Mouse (Mus musculus): ENCODE measurements around the gene Itgam.

The Itgam gene

GRCm38 (mm10) chr7:128057860-128058259, 4.6 kb upstream of the Itgam start:
- DNase-seq (ENCODE audit: low spot score) = no peak

GRCm38 (mm10) chr7:128058576-128058975, 3.9 kb upstream of the Itgam start:
- no peak for DNase-seq (ENCODE audit: low spot score)

DNA sequence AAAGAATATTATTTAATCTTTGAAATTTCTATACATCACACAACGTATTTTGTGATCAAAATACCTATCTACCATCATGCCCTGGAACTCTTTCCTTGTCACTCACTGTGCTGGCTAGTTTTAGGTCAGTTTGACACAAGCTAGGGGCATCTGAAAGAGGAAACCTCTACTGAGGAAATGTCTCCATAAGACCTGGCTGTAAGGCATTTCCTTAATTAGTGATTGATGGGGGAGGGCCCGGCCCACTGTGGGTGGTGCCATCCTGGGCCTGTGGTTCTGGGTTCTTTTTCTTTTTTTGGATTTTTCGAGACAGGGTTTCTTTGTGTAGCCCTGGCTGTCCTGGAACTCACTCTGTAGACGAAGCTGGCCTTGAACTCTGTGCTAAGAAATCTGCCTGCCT, 3.3 kb upstream of the Itgam start:
- no peak for DNase-seq (ENCODE audit: low spot score)

- no peak for DNase-seq (ENCODE audit: low spot score)
Measured at GRCm38 (mm10) chr7:128063211-128063781, 856 bp downstream of the Itgam start.

GRCm38 (mm10) chr7:128065547-128065946, 3.1 kb downstream of the Itgam start:
- DNase-seq (ENCODE audit: low spot score) = no peak

- DNase-seq (ENCODE audit: low spot score) = no peak
Measured at GRCm38 (mm10) chr7:128067847-128068246, 5.4 kb downstream of the Itgam start.

- no peak for DNase-seq (ENCODE audit: low spot score)
Measured at GRCm38 (mm10) chr7:128069844-128070243, 7.4 kb downstream of the Itgam start.

- DNase-seq (ENCODE audit: low spot score) = no peak
Measured at GRCm38 (mm10) chr7:128071816-128072215, 9.4 kb downstream of the Itgam start.

- DNase-seq (ENCODE audit: low spot score) = no peak
Measured at GRCm38 (mm10) chr7:128080012-128080411, 17.6 kb downstream of the Itgam start.

DNA sequence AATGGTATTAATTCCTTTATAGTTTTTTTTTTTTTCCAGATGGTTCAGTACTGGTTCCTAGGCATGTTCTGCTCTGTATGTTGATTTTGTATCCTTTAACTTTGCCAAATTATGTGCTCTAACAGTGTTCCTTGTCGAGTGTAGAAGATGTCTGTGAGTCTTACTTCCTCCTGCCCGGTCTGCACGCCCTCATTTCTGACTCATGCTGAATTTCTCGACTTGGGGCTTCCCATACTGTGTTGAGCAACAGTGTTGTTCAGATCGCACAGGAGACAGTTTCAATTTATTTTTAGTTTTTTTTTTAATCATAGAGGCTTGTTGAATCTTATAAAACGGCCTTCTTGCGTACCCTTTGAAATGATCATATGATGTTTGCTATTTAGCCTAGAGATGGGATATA, 26.7 kb downstream of the Itgam start:
- DNase-seq (ENCODE audit: low spot score) = no peak

DNA sequence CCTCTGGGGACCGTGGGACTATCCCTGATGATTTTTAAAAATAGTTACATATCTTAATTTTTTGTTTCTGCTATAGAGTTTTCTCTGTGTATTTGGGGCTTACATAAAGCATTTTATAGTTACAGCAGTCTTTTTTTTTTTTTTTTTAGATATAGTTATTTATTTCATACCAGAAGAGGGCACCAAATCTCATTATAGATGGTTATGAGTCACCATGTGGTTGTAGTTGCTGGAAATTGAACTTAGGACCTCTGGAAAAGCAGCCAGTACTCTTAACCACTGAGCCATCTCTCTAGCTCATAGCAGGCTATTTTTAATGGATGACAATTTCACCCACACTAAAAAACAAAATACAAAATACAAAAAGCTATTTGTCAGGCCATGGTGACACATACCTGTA, 35.7 kb downstream of the Itgam start:
- peak; percentile 9 for DNase-seq (ENCODE audit: low spot score)

DNA sequence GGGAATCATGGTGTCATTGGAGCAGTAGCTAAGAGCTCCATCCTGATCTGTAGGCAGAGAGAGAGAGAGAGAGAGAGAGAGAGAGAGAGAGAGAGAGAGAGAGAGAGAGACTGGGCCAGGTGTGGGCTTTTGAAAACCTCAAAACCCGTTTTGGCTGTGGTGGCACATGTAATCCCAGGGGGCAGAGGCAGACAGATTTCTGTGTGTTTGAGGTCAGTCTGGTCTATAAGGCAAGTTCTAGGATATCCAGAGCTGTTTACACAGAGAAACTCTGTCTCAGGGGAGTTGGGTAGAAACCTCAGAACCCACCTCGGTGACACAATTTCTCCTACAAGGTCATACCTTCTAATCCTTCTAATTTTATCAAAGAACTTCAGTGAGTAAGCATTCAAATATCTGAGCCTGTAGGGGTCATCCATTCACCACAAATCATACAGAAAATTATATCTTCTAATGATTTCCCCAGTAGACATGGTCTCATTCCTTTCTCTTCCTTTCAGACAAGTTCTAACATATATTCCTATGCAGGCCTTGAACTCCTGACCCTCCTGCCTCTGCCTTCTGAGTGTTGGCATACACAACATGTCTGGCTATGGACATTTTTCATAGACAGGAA, 38.4 kb downstream of the Itgam start:
- DNase-seq (ENCODE audit: low spot score) = no peak

DNA sequence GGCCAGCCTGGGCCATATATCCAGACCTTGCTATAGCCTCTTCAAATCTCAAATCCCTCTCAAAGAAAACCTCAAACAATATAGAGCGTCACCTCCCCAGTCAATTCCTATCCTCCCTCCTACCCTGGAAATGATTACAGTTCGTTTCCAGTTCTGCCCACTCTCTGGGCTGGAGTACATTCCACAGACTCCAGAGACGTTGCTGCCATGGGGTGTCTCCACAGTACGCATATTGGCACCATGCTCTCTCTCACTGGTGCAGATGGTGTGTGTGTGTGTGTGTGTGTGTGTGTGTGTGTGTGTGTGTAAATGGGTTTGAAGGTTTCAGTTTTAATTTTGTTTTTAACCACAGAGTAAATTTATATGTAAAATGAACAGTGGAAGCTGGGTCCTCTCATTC, 42.8 kb downstream of the Itgam start:
- DNase-seq (ENCODE audit: low spot score) = no peak

DNA sequence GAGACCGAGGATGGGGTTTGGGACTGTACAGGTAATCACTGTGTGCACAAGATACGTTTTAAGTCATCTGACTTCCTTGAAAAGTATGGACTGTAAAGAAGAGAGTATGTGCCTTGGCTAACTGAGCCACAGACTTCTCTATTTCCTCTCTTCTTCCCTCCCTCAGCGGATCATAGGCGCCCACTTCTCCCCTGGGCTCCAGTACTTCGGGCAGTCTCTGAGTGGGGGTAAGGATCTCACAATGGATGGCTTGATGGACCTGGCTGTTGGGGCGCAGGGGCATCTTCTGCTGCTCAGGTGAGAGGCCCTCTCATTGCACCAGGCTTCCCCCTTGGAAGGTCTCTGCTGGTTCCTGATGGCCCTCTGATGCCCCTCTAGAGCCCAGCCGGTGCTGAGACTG, 45.0 kb downstream of the Itgam start:
- DNase-seq (ENCODE audit: low spot score) = no peak

DNA sequence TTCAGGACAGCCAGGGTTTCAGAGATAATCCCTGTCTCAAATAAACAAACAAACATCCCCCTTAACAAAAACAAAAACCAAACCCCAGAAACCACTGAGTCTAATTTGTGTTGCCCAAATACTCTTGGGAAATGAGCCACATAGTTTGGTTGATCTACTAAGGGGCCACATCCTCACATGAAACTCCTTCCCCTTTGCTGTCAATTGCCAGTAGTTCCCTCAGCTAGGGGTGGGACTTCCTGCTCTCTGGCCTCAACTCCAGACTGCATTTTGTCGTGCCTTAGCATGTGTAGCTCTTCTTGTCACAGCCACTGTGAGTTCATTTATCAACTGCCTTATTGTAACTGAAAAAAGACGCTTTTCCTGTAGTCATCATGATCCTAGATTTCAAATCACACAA, 47.9 kb downstream of the Itgam start:
- DNase-seq (ENCODE audit: low spot score) = no peak

- no peak for DNase-seq (ENCODE audit: low spot score)
Measured at GRCm38 (mm10) chr7:128112131-128112530, 49.7 kb downstream of the Itgam start.

DNA sequence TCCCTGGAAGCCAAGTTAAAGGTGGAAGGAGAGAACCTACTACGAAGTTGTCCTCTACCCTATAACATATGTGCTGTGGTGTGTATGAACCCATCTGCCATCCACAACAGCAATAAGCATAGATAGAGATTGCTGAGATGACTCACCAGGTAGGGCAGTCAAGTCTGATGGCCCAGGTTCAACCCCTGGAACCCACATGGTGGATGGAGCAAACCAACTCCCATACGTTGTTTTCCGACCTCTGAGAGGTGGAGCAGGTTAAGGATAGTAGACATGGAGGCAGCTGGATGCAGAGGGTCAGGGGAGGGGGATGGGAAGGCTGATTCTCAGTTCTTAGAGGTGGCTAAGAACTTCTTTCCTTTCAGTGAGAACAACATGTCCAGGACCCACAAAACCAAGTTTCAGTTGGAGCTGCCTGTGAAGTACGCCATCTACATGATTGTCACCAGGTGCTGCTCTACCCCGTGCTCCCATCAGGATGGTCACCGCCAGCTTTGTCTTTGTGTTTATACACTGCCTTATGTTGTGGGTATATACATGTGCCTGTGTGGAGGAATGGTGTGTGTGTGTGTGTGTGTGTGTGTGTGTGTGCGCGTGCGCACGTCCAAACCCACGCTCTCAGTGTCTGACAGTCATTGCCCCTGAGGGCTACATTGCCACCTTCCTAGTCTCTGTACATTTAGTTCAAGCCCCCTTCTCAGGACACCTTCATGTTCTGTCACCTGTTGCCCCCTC, 52.1 kb downstream of the Itgam start:
- no peak for DNase-seq (ENCODE audit: low spot score)

DNA sequence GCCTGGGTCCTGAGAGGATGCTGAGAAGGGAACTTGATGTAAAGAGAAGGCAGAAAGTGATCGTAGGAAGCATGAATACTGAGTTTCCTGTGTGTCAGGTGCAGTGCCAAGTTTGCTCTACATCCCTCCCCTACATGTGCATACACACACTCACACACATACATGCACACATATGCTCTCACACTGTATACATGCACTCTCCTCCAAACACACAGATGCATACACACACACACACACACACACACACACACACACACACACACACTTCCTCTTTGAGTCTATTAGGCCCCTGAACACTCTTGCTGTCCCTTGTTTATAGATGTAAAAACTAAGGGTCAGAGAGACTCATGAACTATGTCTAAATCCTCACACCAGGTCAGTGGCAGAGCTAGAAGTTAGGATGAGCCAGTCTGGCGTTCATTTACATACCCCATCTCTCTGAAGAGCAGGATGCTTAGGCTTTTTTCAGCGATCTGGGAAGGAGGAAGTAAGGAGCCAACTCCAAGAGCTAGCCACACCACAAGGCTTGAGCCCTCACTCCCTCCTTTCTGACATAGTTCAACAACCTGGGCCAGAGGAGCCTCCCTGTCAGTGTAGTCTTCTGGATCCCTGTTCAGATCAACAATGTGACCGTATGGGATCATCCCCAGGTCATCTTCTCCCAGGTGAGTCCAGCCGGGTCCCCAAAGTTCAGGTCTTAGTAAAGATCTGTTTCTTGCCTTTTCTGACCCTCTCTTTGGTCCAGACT, 52.9 kb downstream of the Itgam start:
- no peak for DNase-seq (ENCODE audit: low spot score)

- DNase-seq (ENCODE audit: low spot score) = no peak
Measured at GRCm38 (mm10) chr7:128116396-128116795, 54.0 kb downstream of the Itgam start.

DNA sequence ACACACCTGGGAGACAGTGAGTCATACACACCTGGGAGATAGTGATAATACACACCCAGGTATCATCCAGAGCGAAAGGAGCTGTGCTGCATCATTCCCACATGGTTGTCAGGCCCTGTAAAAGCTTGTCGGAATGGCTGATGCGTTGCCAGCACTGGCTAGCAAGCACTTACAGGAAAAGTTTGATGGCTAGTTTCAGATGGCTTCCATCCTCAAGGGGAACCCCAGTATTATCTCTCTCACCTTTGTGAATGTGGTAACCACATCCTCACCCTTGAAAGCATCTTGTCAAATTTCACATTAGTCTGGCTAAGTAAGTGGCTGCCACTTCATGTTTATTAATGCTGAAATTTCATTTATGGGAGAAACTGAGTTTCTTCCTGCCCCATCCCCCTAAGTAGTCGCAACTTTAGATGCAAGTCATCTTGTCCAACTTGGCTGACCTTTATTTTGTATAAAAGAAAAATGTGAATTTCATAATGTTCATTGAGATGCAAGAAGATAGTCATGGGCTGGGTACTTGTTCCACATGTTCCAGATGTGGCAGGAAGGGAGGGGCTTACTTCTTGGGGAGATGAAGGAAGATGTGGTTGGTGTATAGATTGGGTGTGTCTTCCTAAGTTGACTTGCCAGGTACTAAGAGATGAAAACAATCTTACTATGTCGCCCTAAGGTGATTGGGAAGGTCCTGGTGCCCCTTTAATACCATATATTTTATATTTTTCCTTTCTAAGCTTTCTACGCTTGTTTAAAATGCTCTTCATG, 57.5 kb downstream of the Itgam start:
- no peak for DNase-seq (ENCODE audit: low spot score)

DNA sequence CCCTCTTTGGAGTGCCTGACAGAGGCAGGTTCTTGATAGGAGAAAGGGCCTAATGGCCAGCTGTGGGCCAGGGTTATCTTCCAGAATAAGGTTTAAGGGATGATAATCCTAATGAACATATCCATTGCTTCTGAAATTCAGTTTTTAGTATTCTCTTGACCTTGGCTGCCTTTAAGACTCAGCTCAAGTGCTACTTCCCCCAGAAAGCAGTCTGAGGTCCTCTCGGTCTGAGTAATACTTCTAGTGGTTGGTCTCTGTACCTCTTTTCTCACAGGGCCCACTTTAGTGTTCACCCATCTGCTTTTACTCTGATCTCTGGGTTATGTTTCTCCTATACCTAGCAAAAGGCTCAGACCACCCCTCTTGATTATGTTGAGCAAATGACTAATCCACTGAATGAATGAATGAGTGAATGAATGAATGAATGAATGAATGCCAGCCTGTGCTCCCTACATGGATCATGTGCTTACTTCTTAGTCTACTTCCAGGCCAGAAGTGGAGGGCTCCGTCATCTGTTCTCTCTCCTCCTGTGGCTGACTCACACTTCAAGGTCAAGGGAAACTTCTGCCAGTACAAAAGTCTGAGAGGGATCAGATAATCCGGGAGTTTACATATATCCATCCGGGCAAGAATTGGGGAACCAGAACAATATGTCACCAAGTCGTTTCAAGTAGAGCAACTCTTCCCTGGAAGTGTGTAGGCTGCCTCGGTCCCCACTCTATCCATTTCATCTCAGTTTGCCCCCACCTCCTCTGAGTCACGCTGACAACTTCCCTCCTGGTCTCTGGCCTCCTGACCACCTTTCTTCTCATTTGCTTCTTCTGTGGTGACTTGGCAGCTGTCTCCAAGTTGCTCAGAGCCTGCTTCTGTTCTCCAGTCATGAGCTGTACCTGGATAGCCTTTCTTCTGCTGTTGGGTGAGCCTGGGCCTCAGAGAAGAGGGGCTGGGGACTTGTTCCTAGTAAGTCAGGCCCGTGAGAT, 66.6 kb downstream of the Itgam start, which contains the start of gene Itgax:
Itgax (plus strand) TSS at position 807 of the 980 bp plus-strand sequence.
- DNase-seq (ENCODE audit: low spot score) = no peak
